Mouse (Mus musculus) embryonic fibroblast, embryonic 13.5 days (primary cell): ENCODE measurements around the gene Arhgef7. TPM values are rescaled to one million over a fixed set of nuclear protein-coding genes. Genes with fewer than 3 reads are reported as not detected.

Experiments used
- H3K27ac ChIP-seq: 2 replicates; pipeline ENCODE4 v1.5.1; 2012; ENCODE audit warnings: low read length, control low read depth, inconsistent platforms; ENCODE audit not compliant: insufficient read depth
- H3K4me1 ChIP-seq: 2 replicates; pipeline ENCODE4 v1.6.1; 2011; ENCODE audit warnings: low read length; ENCODE audit not compliant: control insufficient read depth, insufficient read depth
- H3K4me3 ChIP-seq: 2 replicates; pipeline ENCODE4 v1.5.1; 2011; ENCODE audit warnings: mild to moderate bottlenecking, control low read depth, low read length; ENCODE audit not compliant: insufficient read depth
- CTCF ChIP-seq: IDR thresholded peaks from 2 replicates; pipeline ENCODE4 v1.5.1; 2011; ENCODE audit warnings: mild to moderate bottlenecking, control low read depth, low read length, moderate library complexity, borderline replicate concordance; ENCODE audit not compliant: insufficient read depth
- POLR2A ChIP-seq: IDR thresholded peaks from 2 replicates; pipeline ENCODE4 v1.6.1; 2011; ENCODE audit warnings: low read depth, mild to moderate bottlenecking, control low read depth, low read length, moderate library complexity
- polyA plus RNA-seq: library from polyadenylated mRNA; stranded (reverse); fragments of >200 nt; gene quantifications from 2 replicates; pipeline ENCODE4 v1.2.4, GENCODE M21; 2011; ENCODE audit warnings: low read depth; ENCODE audit not compliant: missing spikeins, insufficient read length

Arhgef7 gene
- polyA plus RNA-seq, 1 experiment: 40.8 TPM

DNA sequence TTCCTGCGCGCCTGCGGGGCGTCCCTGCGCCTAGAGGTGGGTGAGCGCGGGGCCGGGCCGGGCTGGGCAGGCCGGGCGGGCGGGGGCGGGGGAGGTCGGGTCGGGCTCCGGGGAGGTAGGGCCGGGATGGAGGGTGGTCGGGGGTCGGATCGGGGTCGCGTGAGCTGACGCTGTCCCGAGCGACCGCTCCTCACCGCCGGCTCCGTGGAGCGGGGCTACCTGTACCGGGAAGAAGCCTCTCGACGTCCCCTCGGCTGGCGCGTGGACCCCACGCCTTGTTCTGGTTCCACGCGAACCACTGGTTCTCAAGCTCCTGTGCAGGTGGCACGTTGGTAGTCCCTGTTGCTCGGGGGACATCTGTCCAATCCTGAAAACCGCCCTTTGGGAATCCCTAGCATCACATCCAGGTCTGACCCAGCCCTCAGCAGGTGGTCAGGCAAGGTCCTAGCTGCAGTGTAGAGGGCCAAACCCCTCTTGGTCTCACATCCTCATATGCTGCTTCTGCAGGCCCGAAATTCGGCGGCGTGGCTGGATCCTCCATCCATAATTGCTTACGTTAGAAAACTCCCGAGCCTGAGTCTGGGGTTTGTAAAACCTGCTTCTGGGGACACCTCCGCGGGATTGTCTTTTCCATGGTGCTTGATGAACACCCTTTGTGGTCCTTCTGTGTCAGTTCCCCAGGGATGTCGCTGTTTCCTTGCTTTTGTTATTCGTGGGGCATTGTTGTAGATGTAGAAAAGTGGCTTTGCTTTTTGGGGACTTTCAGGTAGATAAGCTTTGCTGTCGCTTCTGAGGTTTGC lies 31.2 kb downstream of the Arhgef7 start:
- TF ChIP-seq CTCF: no peak
- no peak for TF ChIP-seq POLR2A
- Histone ChIP-seq H3K4me3 (peak overlapping the region; percentile 70), H3K4me1 (no peaks in the 10 kb centered on the region), H3K27ac (no peak overlapping the region)

DNA sequence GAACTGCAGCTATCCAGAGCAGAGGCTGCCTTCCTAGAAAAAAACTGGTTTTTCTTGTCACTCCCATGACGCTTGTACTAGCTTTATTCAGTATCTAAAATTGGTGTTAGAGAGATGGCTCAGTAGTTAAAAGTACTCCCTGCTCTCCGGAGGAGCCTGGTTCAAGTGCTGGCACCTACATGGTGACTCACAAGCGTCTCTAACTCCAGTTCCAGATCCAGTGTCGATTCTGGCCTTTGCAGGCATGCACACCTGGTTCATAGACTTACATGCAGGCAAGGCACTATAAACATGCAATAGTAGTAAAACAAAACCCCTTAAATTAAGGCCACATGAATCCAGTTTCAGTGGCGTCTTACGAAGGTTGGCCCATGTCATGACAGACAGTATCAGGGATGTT lies 34.0 kb downstream of the Arhgef7 start:
- H3K4me1 ChIP-seq: no peaks in the 10 kb centered on the region
- no peak overlapping the region for H3K27ac ChIP-seq
- TF ChIP-seq POLR2A (no peak), CTCF (no peak)
- H3K4me3 ChIP-seq: no peak overlapping the region

DNA sequence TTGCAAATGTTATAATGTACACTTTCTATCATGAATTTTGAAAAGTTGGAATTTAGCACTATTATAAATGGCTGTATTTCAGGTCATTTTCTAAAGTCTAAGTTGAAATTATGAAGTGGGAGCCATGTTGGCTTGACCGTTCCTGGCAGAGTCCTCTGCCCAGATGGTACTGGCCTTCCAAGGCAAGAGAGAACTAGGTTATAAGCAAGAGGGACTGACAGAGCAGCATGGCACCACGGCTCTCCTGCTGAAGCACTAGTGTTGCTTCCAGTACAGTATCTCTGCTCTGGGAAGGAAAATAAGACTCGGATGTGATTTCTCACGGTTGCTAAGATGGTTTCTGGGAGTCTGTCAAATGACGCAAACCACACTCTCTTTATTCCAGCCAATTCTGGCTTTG lies 34.5 kb downstream of the Arhgef7 start:
- no peak overlapping the region for H3K4me3 ChIP-seq

DNA sequence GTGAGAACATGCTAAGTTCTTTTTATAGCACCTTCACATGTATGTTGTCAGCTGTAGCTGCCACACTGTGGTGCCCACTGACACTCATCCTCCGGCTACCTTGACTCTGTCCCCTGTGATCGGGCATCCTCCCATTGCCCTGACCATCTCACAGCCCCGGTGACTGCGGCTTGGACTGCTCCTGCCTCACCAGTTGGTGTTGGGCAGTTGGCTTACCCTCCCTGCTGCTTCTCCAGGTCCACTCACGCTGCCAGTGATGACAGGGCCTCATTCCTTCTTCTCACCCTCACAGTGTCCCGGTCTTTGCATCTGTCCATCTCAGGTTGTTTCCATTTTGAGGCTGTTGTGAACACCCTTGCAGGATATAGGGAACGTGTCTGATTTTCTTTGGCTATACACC lies 35.3 kb downstream of the Arhgef7 start:
- no peak for TF ChIP-seq POLR2A
- no peak for TF ChIP-seq CTCF
- Histone ChIP-seq H3K27ac (no peak overlapping the region), H3K4me1 (no peaks in the 10 kb centered on the region)

More for the DNA sequence above, 34.5 kb downstream of the Arhgef7 start:
- Histone ChIP-seq H3K4me1 (no peaks in the 10 kb centered on the region), H3K27ac (no peak overlapping the region)
- TF ChIP-seq CTCF (no peak), POLR2A (no peak)

DNA sequence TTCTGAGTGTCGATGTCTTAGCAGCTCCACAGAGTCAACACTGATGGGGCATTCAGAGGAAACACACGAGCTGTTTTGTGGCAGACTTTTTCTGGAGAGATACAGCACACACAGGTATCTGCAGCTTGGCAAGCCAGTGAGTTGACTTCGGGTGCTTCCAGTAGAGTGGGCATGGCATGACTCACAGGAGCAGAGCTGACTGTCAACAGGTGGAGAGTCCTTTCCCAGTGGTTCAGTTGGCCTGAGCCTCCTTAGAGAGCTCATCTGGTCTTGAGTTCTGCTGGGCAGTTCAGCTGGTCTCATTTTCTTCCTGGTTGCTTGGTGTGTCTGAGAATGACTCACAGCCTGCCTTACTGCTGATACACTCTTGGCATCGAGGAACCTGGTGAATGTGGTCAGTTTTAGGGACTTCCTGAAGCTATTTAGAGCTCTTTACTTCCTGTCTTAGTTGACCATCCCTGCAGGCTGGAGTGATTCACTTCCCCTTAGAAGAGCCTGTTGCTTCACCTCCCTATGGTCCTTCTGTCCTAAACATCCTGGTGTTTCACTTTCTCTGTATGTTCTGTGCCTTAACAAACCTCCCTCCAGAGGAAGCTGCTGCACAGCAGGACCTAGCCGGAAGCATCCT lies 39.8 kb downstream of the Arhgef7 start:
- Histone ChIP-seq H3K4me3 (no peak overlapping the region), H3K4me1 (no peaks in the 10 kb centered on the region), H3K27ac (peak overlapping the region; percentile 10; the same call in 1 of the 2 replicates)
- TF ChIP-seq CTCF (no peak), POLR2A (no peak)

More for the DNA sequence above, 35.3 kb downstream of the Arhgef7 start:
- no peak overlapping the region for H3K4me3 ChIP-seq

DNA sequence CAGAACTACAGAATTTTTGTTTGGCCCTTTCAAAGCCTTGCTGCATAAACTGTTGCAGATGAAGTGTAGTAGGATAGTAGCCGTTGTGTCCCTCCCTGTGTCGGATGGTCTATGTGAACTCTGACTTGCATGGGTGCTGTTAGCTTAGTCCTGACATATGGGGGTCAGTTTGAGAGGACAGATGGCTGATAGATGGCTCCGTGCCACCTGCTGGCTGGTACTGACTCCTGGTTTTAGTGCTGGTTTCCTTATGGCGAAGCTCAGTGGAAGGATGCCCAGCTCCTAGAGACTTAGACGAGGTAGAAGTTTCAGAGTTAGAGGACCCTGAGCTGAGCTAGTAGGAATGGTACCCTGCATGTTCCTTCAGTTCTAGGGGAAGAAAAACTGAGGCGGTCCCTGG lies 42.5 kb downstream of the Arhgef7 start:
- Histone ChIP-seq H3K4me3 (no peak overlapping the region), H3K4me1 (no peaks in the 10 kb centered on the region), H3K27ac (no peak overlapping the region)
- TF ChIP-seq POLR2A (no peak), CTCF (no peak)

DNA sequence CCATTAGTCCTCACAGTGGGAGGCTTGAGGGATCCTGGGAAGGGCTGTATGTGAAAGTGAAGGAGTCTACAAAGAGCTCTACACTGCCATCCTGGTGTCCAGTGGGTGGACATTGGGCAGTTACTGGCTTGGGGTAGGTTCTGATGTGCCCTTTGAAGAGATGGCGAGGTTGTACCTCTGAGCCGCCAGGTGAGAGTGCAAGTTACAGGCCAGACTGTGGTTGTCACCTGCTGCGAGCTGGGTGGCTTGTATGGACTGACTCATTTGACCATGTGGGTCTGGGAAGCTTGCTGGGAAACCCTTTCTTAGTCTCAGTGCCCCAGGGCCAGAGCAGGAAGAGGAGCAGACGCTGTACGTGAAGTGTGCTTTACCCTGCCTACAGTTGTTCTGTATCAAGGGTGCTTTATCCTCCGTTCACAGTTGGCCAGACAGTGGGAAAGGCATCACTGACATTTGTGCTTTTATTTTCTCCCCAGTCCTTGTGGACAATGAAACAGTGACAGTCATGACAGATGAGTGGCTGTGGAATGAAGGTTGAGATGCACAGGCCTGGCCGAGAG lies 43.1 kb downstream of the Arhgef7 start:
- H3K27ac ChIP-seq: no peak overlapping the region
- H3K4me3 ChIP-seq: no peak overlapping the region
- H3K4me1 ChIP-seq: no peaks in the 10 kb centered on the region
- TF ChIP-seq POLR2A (no peak), CTCF (no peak)

DNA sequence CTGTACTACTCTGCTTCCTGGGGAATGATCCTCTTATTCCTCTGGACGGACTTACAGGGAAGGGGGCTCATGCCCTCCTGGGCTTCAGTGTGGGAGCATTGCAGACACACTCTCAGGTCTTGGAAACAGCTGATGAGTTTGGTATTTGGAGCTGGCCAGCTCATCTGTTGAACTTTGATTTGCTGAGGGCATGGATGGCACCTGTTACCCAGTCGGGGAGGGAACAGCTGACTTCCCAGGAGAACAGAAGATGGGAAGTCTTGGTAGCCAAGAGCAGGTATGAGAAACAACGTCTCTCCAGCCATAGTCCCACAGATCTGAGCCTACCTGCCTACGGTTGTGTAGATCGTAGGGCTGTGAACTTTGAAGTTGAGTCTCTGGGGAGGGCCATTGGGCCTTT lies 44.1 kb downstream of the Arhgef7 start:
- no peaks in the 10 kb centered on the region for H3K4me1 ChIP-seq
- no peak overlapping the region for H3K4me3 ChIP-seq
- TF ChIP-seq POLR2A: no peak
- TF ChIP-seq CTCF: no peak
- H3K27ac ChIP-seq: no peak overlapping the region

DNA sequence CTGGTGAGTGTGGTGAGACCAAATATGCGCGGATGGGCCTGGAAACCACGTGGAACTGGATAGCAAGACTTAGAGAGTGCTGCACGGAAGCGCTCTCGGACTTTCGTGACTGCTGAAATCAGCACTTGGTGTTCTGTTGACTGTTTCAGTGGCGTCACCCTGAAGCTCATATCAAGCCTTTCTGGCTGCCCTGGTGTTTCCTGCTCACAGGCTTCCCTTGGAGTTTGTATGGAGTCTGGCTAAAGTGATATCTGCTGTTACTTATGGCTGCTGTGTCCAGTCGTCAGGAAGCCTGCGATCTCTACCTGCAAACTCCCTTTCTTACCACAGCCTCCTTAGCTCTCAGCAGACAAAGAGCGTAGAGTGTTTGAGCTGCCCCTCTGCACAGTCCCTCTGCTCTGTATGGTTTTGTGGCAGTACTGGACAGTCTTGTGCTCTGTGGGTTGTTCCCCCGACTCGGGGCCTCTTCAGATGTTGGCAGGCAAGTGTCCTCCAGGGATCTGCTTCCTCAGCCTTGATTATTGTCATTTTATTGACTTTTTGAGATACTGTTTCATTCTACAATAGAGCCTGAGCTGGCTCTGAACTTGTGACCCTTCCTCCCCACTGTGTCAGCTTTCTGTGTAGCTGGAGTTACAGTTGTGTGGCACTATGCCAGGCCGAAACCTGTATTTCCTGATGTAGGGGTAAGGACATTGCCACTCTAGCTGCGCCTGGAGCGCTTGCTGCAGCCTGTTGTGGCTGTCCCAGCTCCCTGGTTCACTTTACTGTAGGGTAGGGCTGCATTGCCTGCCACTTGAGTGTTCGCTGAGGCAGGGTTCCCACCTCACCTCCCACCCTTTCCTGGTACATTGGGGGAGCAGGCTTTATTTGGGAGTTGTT lies 46.9 kb downstream of the Arhgef7 start:
- peaks cover 10% of the 10 kb centered on the region for H3K4me1 ChIP-seq
- no peak overlapping the region for H3K27ac ChIP-seq
- no peak overlapping the region for H3K4me3 ChIP-seq
- TF ChIP-seq CTCF: no peak
- no peak for TF ChIP-seq POLR2A

DNA sequence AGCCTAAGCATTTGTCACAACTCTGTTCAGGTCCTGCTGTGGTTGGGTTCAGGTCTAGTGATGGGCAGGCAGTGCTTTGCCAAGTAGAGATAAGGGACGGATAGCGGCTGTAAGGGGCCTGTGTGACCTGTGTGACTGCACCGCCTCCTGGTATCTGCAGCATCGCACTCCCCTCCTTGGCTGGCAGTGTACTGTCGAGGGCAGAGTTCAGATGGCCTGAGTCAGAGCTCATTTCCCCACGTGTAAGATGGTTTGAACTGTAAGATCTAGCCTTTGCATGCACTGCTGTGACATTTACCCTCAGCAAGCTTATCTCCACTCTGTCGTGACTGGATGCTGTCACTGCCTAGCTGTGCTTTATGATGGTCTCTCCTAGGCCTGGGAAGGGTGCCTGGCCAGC lies 48.4 kb downstream of the Arhgef7 start:
- TF ChIP-seq CTCF (no peak), POLR2A (no peak)
- Histone ChIP-seq H3K4me1 (peaks cover 19% of the 10 kb centered on the region), H3K27ac (no peak overlapping the region), H3K4me3 (no peak overlapping the region)
